Mouse (Mus musculus): Measurements from ENCODE around the gene Obox3.
"Not testable (repeated sequence)": the region's sequence is repeated elsewhere in the genome, so short reads cannot be mapped to it uniquely, and the experiment has no call there.

Gene Obox3

DNA sequence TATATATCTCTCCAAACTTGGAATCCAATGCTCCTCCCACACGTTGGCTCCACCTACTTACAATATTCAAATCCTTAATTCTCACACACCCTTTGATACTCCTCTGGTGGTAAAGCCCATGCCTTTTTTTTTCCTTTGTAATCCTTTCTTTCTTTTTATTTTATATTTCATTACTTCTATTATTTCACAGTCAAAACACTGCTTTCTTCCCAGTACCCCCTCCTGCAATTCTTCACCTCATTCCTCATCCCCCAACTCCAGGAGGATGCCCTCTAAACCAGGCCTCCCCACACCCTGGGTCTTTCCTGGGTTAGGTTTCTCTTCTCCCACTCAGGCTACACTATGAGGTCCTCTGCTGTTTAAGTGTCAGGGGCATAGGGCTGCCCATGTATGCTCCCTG lies at the start of gene Obox3:
TSS of gene Obox3 (minus strand) at position 101 of the 400 bp plus-strand sequence.
- not testable (repeated sequence) for DNase-seq (ENCODE audit: low spot score in 2 of 2)

DNA sequence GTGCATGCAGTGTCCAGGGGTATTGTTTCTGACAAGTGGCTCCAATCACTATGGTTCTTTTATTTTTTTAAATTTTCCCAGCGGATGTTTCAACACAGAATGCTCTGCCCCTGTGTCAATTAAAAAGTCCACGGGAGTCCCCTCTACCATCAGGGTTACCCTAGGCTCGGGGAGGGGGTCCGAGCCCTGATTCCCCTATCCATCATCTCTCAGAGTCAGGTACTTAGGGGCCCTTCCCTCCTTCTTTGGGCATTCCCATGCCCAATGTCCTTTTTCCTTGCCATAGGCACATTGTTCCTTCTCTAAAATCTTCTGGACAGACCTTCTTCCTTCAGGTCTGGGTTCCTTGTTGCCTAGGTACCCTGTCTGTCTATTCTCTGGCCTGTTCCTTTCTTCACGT lies 130.3 kb downstream of the Obox3 start:
- DNase-seq (ENCODE audit: low spot score in 2 of 2) = not testable (repeated sequence)

All from right cerebral cortex, adult 2 months (tissue).